Mouse (Mus musculus): ENCODE data around the gene Pde1c. TPM values are rescaled to one million over a fixed set of nuclear protein-coding genes. Genes with fewer than 3 reads are reported as not detected.

Pde1c gene
- total RNA-seq, 4 experiments from 2014 or later, result 10.1 to 13.2 (median 11.9) TPM

DNA sequence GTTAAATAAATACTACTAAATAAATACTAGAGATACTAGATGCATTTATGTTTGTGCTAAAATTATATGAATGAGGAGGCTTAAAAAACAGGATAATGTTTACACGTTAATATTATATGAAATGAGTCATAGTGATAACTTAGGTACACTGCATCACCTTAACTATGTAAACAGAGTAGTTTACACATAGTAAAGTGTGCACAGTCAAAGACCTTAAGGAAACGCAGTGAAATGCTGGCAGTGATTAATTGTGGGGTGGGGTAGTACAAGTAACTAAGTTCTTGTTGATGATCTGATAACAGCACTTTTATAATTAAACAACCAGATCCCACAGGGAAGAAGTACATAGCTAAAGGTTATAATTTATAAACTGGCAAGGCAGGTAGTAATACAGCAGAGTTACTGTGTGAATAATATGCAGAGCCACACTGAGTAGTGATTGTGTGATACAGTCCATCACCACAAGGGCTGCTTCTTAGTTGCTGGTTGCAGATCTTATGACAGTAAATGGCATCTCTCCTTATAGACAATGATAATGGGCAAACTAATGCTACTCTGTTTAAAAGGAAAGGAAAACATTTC, 469.3 kb downstream of the Pde1c start:
- DNase-seq (ENCODE audit: low spot score in 2 of 2), result no peak

- no peak for DNase-seq (ENCODE audit: low spot score in 2 of 2)
Observed at GRCm38 (mm10) chr6:56098427-56098826, 470.5 kb downstream of the Pde1c start.

- DNase-seq (ENCODE audit: low spot score in 2 of 2), result no peak
Observed at GRCm38 (mm10) chr6:56076378-56076805, 492.5 kb downstream of the Pde1c start.

- no peak for DNase-seq (ENCODE audit: low spot score in 2 of 2)
Observed at GRCm38 (mm10) chr6:56068516-56068915, 500.4 kb downstream of the Pde1c start.

GRCm38 (mm10) chr6:56066632-56067282, 502.1 kb downstream of the Pde1c start:
- DNase-seq (ENCODE audit: low spot score in 2 of 2), result peak in 1 of 2 experiments; percentile 6

DNA sequence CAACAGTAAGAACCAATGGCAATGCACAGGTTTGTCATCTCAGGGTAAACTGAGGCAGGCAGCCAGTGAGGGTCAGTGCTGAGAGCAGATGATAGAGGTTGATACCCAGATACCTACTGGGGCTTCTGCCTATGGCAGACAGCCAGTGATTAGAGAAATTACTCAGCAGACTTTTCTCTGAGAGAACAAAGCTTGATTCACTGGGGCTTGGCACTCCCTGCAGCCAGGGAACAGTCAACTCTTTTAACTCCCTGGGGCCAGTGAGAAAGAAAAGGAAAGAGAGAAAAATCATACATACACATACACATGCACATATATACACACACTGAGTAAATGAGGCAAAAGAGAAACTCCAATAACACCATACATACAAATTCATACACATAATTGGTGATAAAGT, 505.2 kb downstream of the Pde1c start:
- DNase-seq (ENCODE audit: low spot score in 2 of 2), result no peak

DNA sequence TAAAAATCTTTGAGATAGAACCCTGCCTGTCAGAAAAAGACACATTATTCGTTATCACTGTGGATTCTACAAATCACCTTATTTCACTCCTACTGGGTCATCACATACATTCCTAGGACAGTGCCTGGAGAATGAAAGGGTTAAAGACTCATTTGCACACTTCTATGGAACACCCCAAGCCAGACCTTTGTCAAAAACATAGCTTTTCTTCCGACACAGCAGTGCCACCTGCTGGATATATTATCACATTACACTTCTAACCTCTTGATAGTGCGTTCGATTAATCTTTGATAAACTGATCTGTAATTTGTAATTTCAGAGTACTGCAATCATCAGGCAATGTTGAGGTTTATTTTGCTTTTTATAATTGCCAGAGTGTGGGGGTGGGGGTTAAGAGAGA, 519.8 kb downstream of the Pde1c start:
- DNase-seq (ENCODE audit: low spot score in 2 of 2), result no peak

DNA sequence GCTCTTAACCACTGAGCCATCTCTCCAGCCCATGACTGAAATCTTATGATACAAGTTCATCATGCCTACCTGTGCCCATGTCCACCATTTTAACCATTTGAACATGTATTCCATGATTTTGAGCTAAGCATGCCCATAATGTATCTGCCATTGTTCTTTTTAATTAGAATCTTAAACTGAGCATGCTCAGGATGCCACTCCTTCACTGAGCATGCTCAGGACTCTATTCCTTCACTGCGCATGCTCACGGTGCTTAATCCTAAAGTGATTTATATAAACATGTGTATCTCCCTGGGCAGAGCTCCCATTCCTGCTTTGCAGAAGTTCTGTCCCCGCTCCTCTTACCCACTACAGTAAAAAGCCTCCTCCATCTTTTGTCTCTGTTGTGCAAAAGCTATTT, 520.3 kb downstream of the Pde1c start:
- no peak for DNase-seq (ENCODE audit: low spot score in 2 of 2)

DNA sequence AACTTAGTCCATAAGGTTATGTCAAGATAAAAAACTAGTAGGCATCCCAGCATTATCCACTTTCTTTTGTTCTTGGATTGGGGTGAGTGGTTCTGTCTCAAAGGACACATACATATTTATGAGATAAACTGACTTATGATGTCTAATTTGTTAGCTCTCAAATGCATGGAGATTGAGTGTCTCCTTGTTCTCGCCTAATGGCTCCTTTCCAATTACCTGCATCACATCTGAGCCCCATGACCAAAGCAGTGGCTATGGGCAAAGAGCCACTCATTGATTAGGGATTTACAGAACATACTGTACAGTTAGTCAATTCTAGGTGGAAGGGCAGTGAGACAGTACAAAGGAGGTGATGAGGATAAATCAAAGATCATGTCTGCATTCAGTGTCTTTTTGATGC, 524.2 kb downstream of the Pde1c start:
- DNase-seq (ENCODE audit: low spot score in 2 of 2), result no peak

GRCm38 (mm10) chr6:56044270-56044669, 524.6 kb downstream of the Pde1c start:
- no peak for DNase-seq (ENCODE audit: low spot score in 2 of 2)

DNA sequence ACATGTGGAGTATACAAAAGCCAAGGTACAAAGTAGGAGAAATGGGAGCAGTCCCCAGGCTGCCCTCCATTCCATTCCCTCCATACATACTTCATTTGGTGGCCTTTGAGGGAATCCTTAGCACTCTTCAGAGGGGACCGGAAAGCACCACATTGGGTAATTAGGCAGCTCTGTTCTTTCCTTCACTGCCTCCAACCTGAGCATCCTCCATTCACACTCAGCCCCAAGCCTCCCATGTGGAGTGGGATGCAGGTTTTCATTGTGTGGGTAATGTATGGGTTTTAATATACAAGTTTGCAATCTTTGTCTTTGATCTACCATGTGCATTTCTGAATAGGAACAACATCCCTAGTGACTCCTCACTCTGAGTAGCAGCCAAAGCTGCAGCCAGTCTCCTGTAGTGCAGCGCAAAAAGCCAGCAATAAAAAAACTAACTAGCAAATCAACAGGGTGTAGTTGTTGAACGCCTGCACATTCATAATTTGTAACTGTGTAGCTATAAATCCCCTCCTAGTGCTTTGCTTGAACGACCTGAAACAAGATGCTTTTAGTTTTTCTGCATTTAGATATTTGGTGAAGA, 529.3 kb downstream of the Pde1c start:
- DNase-seq (ENCODE audit: low spot score in 2 of 2), result no peak

DNA sequence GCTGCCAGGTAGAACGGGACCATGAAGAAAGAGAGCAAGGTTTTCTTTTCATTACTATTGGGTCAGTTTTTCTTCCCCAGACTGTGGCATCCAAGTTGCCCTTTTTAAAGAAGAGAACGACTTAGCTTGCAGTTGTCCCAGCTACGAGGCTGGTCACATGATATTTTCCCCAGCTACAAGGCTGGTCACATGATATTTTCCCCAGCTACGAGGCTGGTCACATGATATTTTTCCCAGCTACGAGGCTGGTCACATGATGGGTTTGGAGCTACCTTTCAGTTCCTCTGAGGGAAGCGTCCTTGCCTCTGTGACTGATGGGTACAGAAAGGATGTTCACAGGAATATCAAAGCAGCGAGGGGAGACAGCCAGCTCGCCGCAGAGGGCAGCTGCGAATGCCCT, 533.8 kb downstream of the Pde1c start:
- DNase-seq (ENCODE audit: low spot score in 2 of 2), result no peak

DNA sequence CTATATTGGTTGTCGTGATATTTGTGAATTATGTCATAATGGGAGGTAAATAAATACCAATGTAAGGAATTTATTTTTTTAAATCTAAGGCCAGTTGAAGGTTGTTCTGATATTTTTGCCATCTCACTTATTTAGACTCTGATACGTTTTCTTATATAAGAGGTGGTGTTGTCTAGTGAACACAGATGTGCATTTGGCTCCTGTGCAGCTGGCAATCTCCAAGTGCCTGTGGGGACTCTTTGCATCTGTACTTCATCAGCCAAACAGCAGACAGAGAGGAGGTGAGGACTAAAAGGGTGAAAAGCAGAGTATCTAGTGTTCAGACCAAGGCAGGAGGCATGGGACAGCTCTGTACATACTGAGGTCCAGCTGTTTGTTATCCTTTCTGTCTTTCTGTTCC, 536.7 kb downstream of the Pde1c start:
- no peak for DNase-seq (ENCODE audit: low spot score in 2 of 2)

- DNase-seq (ENCODE audit: low spot score in 2 of 2), result no peak
Observed at GRCm38 (mm10) chr6:56029986-56030385, 538.9 kb downstream of the Pde1c start.

- DNase-seq (ENCODE audit: low spot score in 2 of 2), result no peak
Observed at GRCm38 (mm10) chr6:56027966-56028365, 540.9 kb downstream of the Pde1c start.

GRCm38 (mm10) chr6:56027318-56027717, 541.6 kb downstream of the Pde1c start:
- no peak for DNase-seq (ENCODE audit: low spot score in 2 of 2)

GRCm38 (mm10) chr6:56025533-56025932, 543.4 kb downstream of the Pde1c start:
- no peak for DNase-seq (ENCODE audit: low spot score in 2 of 2)

Small RNA genes within 50 kb of the gene (microRNA-seq; reads per million reads assigned to microRNA genes)
- 0 reads per million in 2 experiments for gene Gm44413

Other genes with a start within 250 kb of the Pde1c start
- gene Lsm5, start 135.6 kb upstream of the Pde1c start, total RNA-seq (2022), result 10 to 100 TPM in 3 of 4 experiments, 1 to 10 TPM in 1; 9.1 to 21.3 (median 14.2) TPM
- gene Avl9, start 145.8 kb upstream of the Pde1c start, total RNA-seq (2022), result 10 to 100 TPM; 43.0 to 53.6 (median 46.0) TPM
- gene Kbtbd2, start 228.7 kb upstream of the Pde1c start, total RNA-seq (2022), result 10 to 100 TPM; 56.2 to 67.0 (median 59.8) TPM